Mouse (Mus musculus): ENCODE results near the gene Kif2c.

Kif2c gene

GRCm38 (mm10) chr4:117120445-117121414 lies 61.7 kb downstream of the Kif2c start:
- DNase-seq (ENCODE audit: low read depth, low spot score) = peak; percentile 96

- DNase-seq (ENCODE audit: low read depth, low spot score) = no peak
These were observed 62.4 kb downstream of the Kif2c start for GRCm38 (mm10) chr4:117120052-117120444.

- DNase-seq (ENCODE audit: low read depth, low spot score) = no peak
These were observed 62.8 kb downstream of the Kif2c start for GRCm38 (mm10) chr4:117119636-117120035.

- DNase-seq (ENCODE audit: low read depth, low spot score) = no peak
These were observed 64.5 kb downstream of the Kif2c start for GRCm38 (mm10) chr4:117117931-117118330.

GRCm38 (mm10) chr4:117115592-117115991 lies 66.8 kb downstream of the Kif2c start:
- DNase-seq (ENCODE audit: low read depth, low spot score) = no peak

GRCm38 (mm10) chr4:117113237-117113636 lies 69.2 kb downstream of the Kif2c start:
- DNase-seq (ENCODE audit: low read depth, low spot score) = no peak

GRCm38 (mm10) chr4:117110985-117111384 lies 71.5 kb downstream of the Kif2c start:
- DNase-seq (ENCODE audit: low read depth, low spot score) = no peak

- DNase-seq (ENCODE audit: low read depth, low spot score) = no peak
These were observed 72.2 kb downstream of the Kif2c start for GRCm38 (mm10) chr4:117110249-117110648.
